Mouse (Mus musculus): ENCODE results near the gene Gpt2.

The Gpt2 gene

DNA sequence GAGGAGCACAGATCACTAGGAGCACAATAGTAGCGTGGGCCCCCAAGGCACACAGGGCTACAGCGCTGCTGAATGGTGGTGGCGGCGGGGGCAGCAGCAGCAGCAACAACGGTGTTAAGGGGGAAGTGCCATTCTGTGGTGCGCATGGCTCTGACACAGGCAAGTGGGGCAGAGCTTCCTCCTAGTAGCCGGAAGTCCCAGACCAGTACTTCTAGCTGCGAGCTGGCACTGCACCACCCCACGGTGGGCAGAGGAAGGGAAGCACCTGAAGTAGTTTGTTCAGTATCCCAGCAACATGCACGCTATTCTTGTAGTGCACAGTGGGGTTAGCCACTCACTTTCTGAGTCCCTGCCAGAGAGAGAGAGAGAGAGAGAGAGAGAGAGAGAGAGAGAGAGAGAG, 10.5 kb upstream of the Gpt2 start:
- in situ Hi-C loops (cut with MboI, MseI) = no loop called here

DNA sequence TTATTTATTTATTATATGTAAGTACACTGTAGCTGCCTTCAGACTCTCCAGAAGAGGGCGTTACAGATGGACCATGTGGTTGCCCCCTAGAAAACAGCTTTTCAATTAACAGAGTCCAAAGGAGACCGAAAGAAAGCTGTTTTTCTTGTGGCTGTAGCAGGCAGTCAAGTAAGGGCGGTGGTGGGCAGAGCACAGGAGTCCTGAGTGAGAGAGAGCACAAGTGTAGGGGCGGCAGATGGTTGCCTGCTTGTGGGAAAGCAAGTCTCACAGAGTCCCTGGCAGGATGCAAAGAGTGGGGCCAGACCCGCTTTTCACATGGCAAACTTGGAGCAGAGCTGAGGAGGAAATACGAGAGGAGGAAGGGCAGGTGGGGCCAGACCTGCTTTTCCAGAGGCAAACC, 9.9 kb upstream of the Gpt2 start:
- in situ Hi-C loops (cut with MboI, MseI) = no loop called here

DNA sequence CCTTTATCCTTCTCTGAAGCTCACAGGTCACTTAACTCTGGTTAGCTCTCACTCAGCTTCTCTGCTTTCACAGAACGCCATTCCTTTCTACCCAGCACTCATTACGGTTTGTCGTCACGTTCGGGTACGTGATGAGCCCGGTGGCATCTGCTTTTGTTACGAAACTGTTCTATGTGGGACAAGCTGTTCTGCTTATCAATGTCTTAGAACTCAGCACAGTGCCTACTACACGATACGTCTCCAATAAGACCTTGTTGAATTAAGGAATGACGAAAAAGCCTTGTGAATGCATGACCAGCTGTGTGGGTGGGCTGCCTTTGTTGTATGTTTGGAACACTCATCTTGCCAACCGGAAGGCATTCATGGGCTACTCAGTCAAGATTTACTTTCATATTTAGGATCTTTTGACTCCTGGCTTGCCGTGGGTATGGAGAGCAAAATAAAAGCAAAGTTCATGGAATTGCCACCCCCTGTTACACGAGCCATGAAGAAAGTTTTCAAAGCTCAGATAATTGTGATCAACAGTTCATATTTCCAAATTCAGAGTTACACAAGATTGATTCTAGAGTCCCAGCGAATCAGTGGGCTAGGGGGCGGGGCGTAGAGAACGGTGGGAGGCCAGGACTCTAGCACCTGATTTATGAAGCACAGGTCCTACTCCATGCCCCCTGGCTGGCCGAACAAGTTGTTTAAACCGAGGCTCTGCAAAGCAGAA, 4.3 kb upstream of the Gpt2 start:
- in situ Hi-C loops (cut with MboI, MseI) = no loop called here

DNA sequence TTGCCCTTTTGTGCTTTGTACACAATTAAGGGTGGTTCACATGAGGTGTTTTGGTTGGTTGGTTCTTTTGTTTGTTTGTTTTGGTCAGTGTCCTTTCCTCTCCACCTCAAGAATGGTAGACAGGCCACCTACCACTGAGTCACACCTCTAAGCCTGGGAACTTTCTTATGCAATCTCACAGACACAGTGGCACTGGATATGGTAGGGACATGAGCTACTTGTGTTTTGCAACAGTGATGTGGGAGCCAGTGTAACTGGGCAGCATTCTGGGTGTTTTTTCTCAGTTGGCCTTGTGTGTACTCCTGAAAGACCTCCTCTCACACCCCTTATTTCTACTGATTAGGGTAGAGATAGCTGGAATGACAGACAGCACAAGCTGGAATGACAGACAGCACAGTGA, 3.7 kb upstream of the Gpt2 start:
- in situ Hi-C loops (cut with MboI, MseI) = no loop called here

DNA sequence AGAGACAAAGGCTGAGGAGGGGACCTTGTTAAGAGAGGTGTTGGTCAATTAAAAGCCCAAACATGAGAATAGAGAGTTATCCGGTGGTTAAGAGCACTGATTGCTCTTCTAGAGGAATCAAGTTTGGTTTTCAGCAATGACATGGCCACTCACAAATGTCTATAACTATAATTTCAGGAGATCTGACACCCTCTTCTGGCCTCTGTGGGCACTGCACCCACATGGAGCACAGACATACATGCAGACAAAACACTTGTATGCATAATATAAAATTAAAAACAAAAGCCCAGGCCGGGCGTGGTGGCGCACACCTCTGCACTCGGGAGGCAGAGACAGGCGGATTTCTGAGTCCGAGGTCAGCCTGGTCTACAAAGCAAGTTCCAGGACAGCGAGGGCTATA, 2.8 kb upstream of the Gpt2 start:
- in situ Hi-C loops (cut with MboI, MseI) = no loop called here

DNA sequence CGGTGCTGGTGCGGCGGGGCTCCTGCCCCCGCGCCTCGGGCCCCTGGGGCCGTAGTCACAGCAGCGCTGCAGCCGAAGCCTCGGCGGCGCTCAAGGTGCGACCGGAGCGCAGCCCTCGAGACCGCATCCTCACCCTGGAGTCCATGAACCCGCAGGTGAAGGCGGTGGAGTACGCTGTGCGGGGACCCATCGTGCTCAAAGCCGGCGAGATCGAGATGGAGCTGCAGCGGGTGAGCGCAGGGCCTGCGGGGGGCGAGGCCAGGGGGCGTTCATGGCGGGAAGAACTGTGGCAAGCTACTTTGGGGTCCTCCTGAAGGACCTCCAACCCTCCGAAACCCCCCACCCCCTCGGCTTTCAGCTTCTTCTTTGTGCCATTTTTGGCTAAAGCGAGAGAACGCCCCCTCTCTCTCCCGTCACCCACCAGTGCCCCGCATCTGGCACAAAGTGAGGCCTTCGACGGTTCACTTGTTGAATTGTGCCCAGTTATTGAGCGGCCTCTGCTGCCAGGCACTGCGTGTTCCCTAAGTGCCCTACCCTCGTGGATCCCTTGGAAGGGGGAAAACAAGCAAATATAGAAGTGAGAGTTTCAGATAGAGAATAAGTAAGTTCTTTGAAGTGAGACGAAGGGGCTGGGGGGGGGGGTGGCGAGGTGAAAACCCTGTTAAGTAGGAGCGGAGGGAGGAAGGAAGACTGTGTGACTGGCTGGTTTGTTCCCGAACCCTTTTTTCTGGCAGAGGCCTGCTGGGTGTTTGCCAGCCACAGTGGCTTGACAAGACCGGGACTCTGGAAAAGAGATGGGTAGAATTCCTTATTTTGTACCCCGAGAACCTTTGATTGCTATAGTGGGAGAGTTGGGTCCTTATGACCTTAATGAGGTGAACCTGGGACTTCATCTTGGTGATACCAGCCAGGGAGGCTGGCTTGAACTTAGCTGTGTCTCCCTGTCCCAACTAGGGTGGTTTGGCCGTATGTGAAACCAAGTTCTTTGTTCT, 860 bp downstream of the Gpt2 start:
- in situ Hi-C loops (cut with MboI, MseI) = no loop called here

DNA sequence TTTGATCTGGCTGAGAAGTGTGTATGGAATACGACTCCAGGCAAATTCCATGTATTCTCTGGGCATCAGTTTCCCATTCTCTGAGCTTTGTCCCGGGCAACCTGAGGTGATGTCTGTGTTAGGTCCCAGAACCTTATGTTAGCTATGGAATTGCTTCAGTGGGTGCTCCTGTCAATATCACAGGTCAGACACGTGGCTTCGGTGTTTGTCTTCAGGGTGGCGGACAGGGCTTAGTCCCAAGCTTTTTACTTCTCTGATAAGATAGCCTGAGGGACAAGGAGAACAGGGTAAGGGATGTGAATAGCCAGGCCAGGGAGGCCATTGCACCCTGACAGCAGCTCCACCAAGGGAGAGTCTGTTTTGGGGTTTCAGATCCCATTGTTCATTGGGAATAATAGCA, 3.7 kb downstream of the Gpt2 start:
- in situ Hi-C loops (cut with MboI, MseI) = no loop called here

DNA sequence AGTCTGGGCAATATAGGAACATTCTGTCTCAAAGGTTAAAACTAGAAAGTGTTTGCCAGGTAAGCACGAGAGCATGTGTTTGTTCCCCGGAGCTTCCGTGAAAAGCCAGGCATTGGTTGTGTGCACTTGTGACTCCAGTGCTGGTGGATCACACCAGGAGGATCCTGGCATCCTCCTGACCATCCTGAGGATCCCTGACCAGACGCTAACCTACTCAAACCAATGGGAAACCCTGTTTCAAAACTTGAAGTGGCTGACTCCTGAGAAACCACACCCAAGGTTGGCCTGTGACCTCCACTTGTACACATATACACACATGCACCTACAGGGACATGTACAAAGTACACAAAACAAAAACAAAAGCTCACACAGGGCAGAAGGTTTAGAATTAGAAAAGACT, 4.4 kb downstream of the Gpt2 start:
- in situ Hi-C loops (cut with MboI, MseI) = no loop called here

DNA sequence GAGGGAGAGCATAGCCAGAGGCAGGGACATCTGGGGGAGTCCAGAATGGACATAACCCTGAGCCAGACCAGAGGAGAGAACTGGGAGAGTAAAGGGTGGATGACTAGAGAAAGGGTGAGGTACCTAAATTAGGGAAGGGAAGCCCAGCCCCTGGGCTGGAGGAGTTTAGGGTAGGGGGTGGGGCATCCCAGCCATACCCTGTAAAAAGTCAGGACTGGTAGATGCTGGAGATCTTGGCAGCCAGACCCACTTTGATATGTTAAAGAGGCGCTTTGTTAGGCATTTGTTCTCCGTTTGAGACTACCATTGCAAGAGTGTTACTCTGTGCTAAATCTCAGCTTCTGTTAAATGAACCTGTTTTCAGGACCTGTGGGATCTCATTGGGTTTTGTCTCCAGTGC, 6.2 kb downstream of the Gpt2 start:
- in situ Hi-C loops (cut with MboI, MseI) = no loop called here

DNA sequence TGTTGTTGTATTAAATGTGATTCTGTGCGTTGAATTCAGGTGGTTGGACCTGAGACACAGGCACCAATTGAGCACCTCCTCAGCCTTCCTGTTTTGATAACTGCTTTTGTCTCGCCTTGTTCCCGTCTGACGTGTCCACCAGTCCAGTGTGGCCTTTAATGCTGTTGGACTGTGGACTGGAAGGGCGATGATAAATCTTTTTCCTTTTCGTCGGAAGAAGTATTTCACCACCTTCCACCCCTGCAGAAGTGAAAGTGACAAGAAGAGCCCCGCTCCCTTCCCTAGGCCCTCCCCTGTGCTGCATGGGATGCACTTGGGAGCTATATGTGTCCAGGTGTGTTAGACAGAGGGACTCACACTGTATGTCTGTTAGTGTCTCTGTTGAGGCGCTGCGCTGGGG, 8.1 kb downstream of the Gpt2 start:
- in situ Hi-C loops (cut with MboI, MseI) = loop anchor here in 1 of 2 experiments (10.0 kb wide), 1 partner anchor 364 kb away; no protein-coding TSS in a partner anchor

DNA sequence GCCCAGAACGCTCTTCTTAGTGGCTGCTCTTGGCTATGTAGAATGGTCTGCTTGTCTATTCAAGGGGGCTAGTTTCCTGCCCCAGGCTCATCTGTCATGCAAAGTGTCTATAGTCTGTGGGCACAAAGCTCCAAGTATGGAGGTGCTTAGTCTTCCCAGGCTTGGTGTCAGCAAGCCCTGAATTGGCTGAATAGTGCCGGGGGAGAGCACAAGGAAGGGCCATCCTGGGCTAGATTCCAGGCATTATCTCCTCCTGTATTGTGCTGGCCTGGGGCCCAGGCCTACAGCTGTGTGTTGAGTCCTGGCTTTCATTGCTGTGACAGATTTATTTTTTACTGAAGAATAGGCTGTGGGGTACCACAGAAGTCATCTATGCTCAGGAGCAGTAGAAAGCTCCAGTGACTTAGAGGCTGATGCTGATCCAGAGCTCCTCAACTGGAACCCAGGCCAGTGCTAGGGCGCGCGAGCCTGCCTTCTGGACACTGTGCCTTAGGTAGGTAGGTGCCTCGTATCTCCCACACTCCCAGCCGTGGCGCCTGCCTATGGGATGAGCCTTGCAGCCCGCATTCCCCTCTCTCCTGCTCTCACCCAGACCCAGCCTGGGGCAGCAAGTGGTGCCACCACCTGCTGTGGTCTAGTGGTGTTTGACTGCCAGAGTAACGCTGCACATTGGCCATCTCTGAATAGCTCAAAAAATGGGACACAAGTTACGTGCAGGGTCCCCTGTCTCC, 8.7 kb downstream of the Gpt2 start:
- in situ Hi-C loops (cut with MboI, MseI) = loop anchor here in 1 of 2 experiments (10.0 kb wide), 1 partner anchor 364 kb away; no protein-coding TSS in a partner anchor

DNA sequence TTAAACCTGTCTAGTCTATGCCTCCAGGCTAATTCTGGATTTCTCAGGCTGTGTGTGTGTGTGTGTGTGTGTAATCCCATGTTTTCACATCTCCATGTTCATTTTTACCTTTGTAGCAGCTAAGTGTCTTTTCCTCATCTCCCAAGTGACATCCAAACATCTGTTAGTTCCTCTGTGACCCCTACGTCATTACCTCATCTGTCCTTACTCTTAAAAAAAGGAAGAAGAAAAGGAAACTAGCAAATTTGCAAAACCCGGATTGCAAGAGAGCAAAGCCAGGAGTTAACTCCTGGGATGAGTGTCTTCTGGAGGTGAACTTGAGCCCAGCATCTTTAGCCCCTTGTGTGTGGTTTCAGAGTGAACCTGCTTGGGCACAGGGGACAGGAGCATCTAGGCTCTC, 10.0 kb downstream of the Gpt2 start:
- in situ Hi-C loops (cut with MboI, MseI) = loop anchor here in 1 of 2 experiments (10.0 kb wide), 1 partner anchor 362 kb away; no protein-coding TSS in a partner anchor

DNA sequence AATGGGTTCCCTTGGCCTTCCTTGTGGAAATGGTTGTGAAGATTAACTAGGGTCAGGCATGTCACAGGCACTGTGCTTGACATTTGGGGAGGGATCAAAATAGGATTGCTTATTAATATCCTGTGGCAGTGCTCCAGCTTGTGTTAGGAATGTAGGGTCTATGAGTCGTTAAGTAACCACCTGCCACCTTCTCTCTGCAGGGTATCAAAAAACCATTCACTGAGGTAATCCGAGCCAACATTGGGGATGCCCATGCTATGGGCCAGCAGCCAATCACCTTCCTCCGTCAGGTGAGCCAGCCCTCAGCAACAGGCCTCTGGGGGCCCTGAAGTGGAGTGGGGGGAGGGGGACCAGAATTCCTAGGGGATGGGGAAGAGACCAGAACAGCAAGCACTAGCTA, 10.7 kb downstream of the Gpt2 start:
- in situ Hi-C loops (cut with MboI, MseI) = loop anchor here in 1 of 2 experiments (10.0 kb wide), 1 partner anchor 362 kb away; no protein-coding TSS in a partner anchor

DNA sequence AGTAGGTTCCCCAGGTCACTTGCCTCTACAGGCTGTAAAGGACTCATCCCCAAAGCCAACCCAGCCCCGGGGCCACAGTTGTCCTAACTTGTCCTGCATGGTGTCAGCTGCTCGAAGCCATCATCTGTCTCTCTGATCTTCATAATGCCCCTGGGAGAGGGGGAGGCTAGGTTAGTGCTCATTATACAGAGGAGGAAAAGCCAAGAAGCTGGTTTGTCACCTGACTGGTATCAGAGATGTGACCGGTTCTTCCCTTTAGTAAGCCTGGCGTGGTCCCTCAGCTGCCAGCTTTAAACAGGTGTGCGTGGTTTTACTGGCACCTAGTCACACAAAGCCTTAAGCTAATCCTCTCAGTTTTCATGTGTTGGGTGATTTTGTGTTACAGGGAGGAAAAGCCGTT, 12.3 kb downstream of the Gpt2 start:
- in situ Hi-C loops (cut with MboI, MseI) = loop anchor here in 1 of 2 experiments (10.0 kb wide), 1 partner anchor 360 kb away; no protein-coding TSS in a partner anchor

DNA sequence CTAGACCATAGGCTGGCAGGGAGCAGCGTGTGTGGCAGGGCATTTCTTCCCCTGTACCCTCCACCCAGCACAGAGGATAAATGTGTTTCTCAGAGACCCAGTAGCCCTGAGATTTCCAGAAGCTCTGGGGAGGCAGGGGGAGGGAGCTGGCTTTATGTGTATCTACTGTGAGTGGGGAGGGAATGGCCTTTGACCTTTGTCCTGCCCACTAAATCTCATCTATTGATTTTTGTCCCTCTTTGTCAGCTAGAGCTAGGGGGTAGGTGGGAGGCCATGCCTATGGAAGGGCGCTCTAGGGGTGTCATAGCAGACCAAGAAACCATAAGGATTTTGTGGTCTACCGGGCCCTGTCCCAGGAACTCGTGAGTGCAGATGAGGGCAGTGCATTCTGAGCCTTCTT, 14.2 kb downstream of the Gpt2 start:
- in situ Hi-C loops (cut with MboI, MseI) = loop anchor here in 1 of 2 experiments (10.0 kb wide), 1 partner anchor 358 kb away; no protein-coding TSS in a partner anchor

DNA sequence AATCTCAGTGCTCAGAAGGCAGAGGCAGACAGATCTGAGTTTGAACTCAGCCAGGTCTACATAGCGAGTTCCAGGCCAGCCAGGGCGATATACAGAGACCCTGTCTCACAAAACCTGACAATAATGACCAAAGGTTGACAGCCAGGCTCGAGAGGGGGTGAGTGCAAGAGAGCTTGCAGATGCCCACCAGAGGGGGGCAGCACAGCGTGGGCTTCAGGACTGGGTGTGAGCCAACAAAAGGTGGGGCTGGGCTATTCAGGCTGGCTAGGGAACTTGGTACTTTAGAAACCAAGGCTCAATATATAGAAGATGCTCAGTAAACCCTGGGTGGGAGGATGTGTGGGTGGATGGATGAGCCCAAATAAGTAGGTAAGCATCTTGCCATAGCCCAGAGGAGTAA, 16.3 kb downstream of the Gpt2 start:
- in situ Hi-C loops (cut with MboI, MseI) = loop anchor here in 1 of 2 experiments (10.0 kb wide), 1 partner anchor 356 kb away; no protein-coding TSS in a partner anchor

DNA sequence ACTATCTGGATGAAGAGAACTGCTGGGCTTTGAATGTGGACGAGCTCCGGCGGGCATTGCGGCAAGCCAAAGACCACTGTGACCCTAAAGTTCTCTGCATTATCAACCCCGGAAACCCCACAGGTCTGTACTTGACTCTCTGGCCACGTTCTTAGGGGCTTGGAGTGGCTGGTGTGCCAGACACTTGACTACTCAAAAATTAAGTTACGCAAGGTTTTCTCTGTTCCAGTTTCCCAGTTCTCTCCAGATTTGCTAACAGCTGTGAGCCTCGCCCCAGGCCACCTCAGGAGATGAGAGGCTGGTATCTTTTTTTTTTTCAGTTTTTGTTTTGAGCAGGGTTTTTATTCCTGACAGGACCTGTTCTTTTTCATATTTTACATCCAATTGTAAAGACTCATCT, 19.9 kb downstream of the Gpt2 start:
- in situ Hi-C loops (cut with MboI, MseI) = loop anchor here in 1 of 2 experiments (10.0 kb wide), 1 partner anchor 1803 kb away; no protein-coding TSS in a partner anchor

DNA sequence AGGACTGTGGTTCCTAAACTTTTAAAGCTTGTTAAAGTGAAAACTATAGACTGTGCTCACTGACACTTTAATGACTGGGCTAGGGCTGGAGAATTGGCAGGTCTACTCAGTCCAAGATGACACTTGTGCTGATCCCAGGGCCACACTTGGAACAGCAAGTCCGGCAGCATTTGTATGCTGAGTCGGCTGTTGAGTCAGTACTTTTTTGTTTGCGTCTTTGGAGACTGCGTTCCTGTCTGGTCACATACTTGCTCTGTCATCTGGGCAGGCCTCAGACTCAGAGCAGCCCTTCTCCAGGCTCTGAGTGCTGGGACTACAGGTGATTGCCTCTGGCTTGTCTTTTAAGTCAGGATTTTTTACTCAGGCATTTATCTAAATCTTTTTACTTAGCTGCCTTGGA, 20.9 kb downstream of the Gpt2 start:
- in situ Hi-C loops (cut with MboI, MseI) = loop anchor here in 1 of 2 experiments (10.0 kb wide), 1 partner anchor 1802 kb away; no protein-coding TSS in a partner anchor

DNA sequence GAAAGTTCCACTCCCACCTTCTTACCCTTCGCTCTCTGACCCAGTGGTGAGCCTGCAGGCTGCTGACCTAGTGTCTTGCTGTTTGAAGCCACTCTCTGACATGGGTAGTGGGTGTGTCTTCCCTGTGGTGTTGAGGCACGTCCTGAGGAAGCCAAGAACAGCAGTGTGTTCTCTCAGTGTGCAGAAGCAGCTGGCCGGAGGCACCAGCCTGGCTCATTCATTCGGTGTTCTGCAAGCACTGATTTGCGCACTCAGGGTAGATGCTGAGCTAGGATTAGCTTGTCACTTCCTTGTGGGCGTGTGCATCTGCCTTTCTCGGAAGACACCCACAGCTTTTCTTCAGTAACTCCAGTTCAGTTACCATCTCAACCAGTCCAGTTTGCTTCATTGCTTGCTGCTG, 23.0 kb downstream of the Gpt2 start:
- in situ Hi-C loops (cut with MboI, MseI) = loop anchor here in 1 of 2 experiments (10.0 kb wide), 1 partner anchor 1799 kb away; no protein-coding TSS in a partner anchor

DNA sequence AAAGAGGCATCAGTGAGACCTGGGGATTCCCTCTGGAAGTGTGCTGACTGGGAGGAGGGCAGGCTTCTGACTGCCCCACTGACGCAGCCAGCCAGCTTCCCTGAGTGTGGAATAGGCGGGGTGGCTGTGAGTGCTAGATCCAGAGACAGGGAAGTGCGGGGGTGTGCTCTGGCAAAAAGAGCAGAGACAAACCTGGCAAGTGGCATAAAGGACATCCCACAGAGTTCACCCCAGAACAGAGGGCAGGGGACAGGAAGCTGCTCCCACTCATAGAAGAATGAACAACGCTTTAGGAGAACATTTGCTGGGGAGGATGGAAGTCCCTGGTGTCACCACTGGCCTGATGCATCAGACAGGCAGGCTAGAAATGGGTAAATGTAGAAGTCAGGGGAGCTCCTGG, 25.0 kb downstream of the Gpt2 start:
- in situ Hi-C loops (cut with MboI, MseI) = loop anchor here in 1 of 2 experiments (10.0 kb wide), 1 partner anchor 1797 kb away; no protein-coding TSS in a partner anchor

DNA sequence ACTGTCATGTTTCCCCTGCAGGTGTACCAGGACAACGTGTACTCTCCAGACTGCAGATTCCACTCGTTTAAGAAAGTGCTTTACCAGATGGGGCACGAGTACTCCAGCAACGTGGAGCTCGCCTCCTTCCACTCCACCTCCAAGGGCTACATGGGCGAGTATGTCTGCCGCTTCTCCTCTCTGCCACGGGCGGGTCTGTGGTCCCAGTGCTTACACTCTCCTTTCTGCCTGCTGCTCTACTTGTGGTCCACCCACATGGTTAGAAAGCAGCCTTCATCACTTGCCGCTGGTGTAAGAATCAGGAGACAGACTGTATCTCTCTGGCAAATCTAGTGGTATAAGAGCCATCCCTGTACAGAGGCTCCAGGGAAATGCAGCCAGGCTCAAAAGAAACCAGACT, 25.6 kb downstream of the Gpt2 start:
- in situ Hi-C loops (cut with MboI, MseI) = loop anchor here in 1 of 2 experiments (10.0 kb wide), 1 partner anchor 1797 kb away; no protein-coding TSS in a partner anchor
